15 mouse cellular contexts compared by ENCODE assay signal in the genomic region with DNA sequence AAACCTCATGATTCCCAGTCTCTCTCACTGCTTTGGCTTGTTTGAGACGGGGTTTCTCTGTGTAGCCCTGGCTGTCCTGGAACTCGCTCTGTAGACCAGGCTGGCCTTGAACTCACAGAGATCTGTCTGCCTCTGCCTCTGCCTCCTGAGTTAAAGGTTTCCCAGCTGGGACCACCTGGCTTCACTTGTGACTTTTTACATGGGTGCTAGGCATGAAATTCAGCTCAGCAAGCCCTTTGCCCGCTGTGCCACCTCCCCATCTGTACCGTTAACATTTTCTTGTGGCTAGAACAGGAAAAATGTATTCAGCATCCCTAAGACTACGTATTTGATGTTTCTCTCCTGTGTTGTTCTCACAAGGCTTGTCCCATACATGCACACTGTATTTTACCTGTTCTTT. TPM values are rescaled to one million over a fixed set of nuclear protein-coding genes. Genes with fewer than 3 reads are reported as not detected.
"Had no signal": no experiment of that assay in that cellular context is flagged by ENCODE, and none has a peak within 500 bp of the region (broad histone marks: within the 10 kb centered on the region; RNA-seq: fewer than 3 reads in every experiment).

No protein-coding gene starts in this region.

- DNase-seq: forebrain, postnatal 0 days; gastrocnemius, postnatal 14 days; gastrocnemius, postnatal 36 days; heart, adult 11 months; heart, postnatal 14 days; heart, postnatal 36 days; kidney, adult 11 months; kidney, adult 2 months; kidney, adult 9 months; kidney, postnatal 14 days; kidney, postnatal 36 days; layer of hippocampus, adult 9-11 months; layer of hippocampus, postnatal 36 days; left cerebral cortex, postnatal 4 days had no signal

RNA-seq across cellular contexts. Expression of a gene that starts 54.4 kb away (rescaled TPM):
- total RNA-seq: hematopoietic stem cell, adult 5-6 weeks had no signal
